Mouse (Mus musculus) intestine, embryonic 15.5 days (tissue): ENCODE results near the gene BC067074. TPM values are rescaled to one million over a fixed set of nuclear protein-coding genes. Genes with fewer than 3 reads are reported as not detected.

Source experiments
- ATAC-seq: fragments of 200-750 bp; cut with Nextera tagmentation; 2 replicates; pipeline ENCODE4 v1.8.0; 2017; ENCODE audit warnings: moderate TSS enrichment, moderate library complexity
- H3K27ac ChIP-seq: fragments of 300-500 bp; sonication (generic); 2 replicates; pipeline ENCODE4 v1.5.1; 2015; ENCODE audit warnings: mild to moderate bottlenecking, inconsistent platforms
- H3K27me3 ChIP-seq: fragments of 300-500 bp; sonication (generic); replicated peaks from 2 replicates; pipeline ENCODE4 v1.6.1; 2015; ENCODE audit warnings: inconsistent platforms
- H3K36me3 ChIP-seq: fragments of 300-500 bp; sonication (generic); 2 replicates; pipeline ENCODE4 v1.6.1; 2015; ENCODE audit warnings: inconsistent platforms
- H3K4me1 ChIP-seq: fragments of 300-500 bp; sonication (generic); replicated peaks from 2 replicates; pipeline ENCODE4 v1.6.1; 2015; ENCODE audit warnings: inconsistent platforms
- H3K4me2 ChIP-seq: fragments of 300-500 bp; sonication (generic); replicated peaks from 2 replicates; pipeline ENCODE4 v1.6.1; 2015; ENCODE audit warnings: mild to moderate bottlenecking, inconsistent platforms
- H3K4me3 ChIP-seq: fragments of 300-500 bp; sonication (generic); replicated peaks from 2 replicates; pipeline ENCODE4 v1.5.1; 2015; ENCODE audit warnings: inconsistent platforms
- H3K9ac ChIP-seq: fragments of 300-500 bp; sonication (generic); 2 replicates; pipeline ENCODE4 v1.6.1; 2015; ENCODE audit warnings: inconsistent platforms
- H3K9me3 ChIP-seq: fragments of 300-500 bp; sonication (generic); 2 replicates; pipeline ENCODE4 v1.6.1; 2016; ENCODE audit warnings: inconsistent platforms
- WGBS: fragments of 180-500 bp; shearing (Covaris S2); methylation state at CpG from one replicate; pipeline ENCODE4 v1.1.7; 2015; 5-methylcytosine and 5-hydroxymethylcytosine counted together
- polyA plus RNA-seq: library from polyadenylated mRNA; unstranded; fragments of >200 nt; fragmentation: Nextera tagmentation; extraction: Ambion mirVana; gene quantifications from 2 replicates; pipeline ENCODE4 v1.2.1, GENCODE M21; 2015

BC067074 gene
- polyA plus RNA-seq, 1 experiment from 2014 or later, result 2.8 TPM

DNA sequence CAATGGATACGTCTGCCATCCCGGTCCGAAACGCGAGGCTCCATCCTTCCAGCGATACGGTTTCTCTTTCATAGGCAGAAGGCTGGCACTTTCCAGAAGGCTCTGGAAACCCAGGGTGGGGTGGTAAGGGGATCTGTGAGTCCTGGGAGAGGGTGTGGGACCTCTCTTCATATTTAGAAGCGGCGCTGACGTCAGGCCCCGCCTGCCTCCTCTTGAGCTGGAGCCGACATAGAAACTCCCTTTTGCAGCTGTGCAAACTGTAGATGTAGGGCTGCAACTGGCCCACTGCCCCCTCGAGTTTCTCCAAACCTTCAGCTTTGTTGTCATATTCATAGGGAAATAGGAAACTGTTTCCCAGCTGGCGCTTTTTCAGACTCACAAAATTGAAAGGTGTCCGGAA, 101.6 kb downstream of the BC067074 start:
- no peak overlapping the region for H3K27ac ChIP-seq
- H3K9me3 ChIP-seq, result no peaks in the 10 kb centered on the region
- no peaks in the 10 kb centered on the region for H3K27me3 ChIP-seq
- no peak overlapping the region for H3K4me3 ChIP-seq
- no peaks in the 10 kb centered on the region for H3K36me3 ChIP-seq
- no peaks in the 10 kb centered on the region for H3K4me1 ChIP-seq
- ATAC-seq, result no peak
- H3K9ac ChIP-seq, result no peak overlapping the region
- 79% methylated on average over 15 of the region's 15 CpGs for WGBS
- no peak overlapping the region for H3K4me2 ChIP-seq

DNA sequence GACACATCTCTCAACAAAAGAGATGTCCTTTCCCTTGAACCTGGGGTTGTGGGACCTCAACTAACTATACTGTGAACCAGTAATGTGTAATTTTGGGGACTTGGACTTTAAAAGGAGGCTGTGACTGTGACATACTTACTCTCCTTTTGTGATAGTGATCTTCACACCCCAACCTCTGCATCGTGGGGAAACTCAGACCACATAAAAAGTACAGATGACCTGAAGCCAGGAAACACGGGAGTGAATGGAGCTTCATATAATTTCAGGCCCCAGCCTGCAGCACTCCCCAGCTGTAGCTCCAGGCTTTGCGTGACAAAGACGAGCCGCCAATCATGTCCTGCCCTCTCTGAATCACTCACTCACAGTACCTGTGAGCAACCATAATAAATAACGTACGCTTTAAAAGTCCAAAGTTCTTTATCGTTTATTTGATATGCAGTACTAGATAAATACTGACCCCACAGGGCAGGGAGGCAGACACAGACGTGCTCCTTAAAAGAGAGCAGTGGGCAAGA, 104.1 kb downstream of the BC067074 start:
- Histone ChIP-seq H3K4me2 (no peak overlapping the region), H3K36me3 (no peaks in the 10 kb centered on the region), H3K27ac (no peak overlapping the region), H3K27me3 (no peaks in the 10 kb centered on the region), H3K9me3 (no peaks in the 10 kb centered on the region), H3K4me3 (no peak overlapping the region), H3K9ac (no peak overlapping the region), H3K4me1 (no peaks in the 10 kb centered on the region)
- 62% methylated on average over 9 of the region's 9 CpGs for WGBS
- ATAC-seq, result no peak

DNA sequence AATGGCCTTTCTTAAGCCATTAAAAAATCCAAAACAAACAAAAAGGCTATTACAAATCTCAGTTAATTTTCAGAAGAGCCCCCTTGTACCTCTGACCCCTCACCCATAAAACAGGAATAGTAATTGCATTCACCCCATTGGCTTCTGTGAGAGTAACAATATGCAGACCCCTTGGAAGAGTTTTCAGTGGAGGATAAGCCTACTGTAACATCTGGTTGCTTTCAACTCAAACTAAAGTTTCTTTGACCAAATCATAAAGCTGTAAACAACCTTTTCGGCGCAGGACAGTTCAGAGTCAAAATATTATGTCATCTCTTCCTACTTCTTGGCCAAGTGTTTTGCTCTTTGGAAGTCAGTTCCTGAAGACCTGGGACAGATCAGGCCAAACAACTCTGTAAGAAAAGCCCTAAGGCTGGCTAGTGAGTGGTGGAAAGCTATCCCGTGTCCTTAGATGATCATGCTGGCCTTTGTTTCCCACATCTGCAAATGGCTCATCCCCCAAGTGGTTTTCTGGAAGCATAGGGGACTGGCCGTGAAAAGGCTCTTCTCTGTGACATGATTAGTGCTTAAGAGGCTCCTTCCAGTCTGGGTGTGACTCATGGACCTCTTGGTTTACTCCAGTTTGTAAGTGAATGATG, 108.5 kb downstream of the BC067074 start:
- Histone ChIP-seq H3K36me3 (no peaks in the 10 kb centered on the region), H3K9ac (no peak overlapping the region), H3K27me3 (no peaks in the 10 kb centered on the region), H3K4me2 (no peak overlapping the region), H3K4me1 (no peaks in the 10 kb centered on the region), H3K9me3 (no peaks in the 10 kb centered on the region), H3K27ac (no peak overlapping the region), H3K4me3 (no peak overlapping the region)
- 42% methylated on average over 4 of the region's 4 CpGs for WGBS
- no peak for ATAC-seq

DNA sequence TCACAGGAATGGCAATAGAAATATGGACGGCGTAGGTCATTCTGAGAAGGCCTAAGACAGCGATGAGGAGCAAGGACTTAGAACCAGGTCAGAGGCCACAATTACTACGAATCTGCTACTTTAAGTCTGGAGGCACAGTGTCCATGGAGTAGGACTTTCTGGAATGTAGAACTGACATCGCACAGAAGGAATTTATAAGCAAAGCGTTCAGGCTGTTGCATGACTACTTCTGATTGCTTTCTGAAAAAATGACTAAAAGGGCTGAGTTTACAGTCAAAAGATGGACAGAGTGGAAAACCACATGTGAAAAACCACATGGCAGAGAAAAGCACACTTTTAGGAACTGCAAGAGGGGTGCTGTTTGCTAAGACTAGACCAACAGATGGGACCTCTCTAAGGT, 110.7 kb downstream of the BC067074 start:
- Histone ChIP-seq H3K9ac (no peak overlapping the region), H3K4me2 (no peak overlapping the region), H3K27ac (peak overlapping the region; percentile 46; the same call in 1 of the 2 replicates), H3K27me3 (no peaks in the 10 kb centered on the region), H3K9me3 (no peaks in the 10 kb centered on the region), H3K36me3 (no peaks in the 10 kb centered on the region), H3K4me3 (no peak overlapping the region), H3K4me1 (no peaks in the 10 kb centered on the region)
- 62% methylated on average over 6 of the region's 6 CpGs for WGBS
- no peak for ATAC-seq

DNA sequence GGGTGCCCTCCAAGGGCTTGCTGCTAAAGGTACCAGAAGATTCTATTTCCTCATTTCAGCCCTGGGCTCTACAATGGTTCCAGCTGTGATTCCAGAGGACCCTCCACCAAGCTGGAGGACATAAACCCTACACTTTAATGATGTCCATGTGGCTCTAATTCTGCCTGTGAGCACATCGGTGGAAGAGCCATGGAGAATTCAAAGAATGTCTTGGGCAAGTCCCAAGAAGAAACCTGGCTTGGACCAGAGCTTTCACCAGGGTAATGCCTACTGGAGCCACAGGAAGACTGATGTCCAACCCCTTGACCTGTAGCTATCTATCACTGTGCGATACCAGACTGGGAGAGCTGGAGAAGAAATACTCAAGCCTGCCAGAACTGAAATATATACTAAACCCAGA, 111.2 kb downstream of the BC067074 start:
- no peak overlapping the region for H3K4me3 ChIP-seq
- no peaks in the 10 kb centered on the region for H3K4me1 ChIP-seq
- no peak overlapping the region for H3K9ac ChIP-seq
- no peaks in the 10 kb centered on the region for H3K9me3 ChIP-seq
- H3K27me3 ChIP-seq, result no peaks in the 10 kb centered on the region
- WGBS, result 62% methylated on average over 2 of the region's 2 CpGs
- no peaks in the 10 kb centered on the region for H3K36me3 ChIP-seq
- no peak for ATAC-seq
- no peak overlapping the region for H3K4me2 ChIP-seq
- peak overlapping the region; percentile 46; the same call in 1 of the 2 replicates for H3K27ac ChIP-seq

DNA sequence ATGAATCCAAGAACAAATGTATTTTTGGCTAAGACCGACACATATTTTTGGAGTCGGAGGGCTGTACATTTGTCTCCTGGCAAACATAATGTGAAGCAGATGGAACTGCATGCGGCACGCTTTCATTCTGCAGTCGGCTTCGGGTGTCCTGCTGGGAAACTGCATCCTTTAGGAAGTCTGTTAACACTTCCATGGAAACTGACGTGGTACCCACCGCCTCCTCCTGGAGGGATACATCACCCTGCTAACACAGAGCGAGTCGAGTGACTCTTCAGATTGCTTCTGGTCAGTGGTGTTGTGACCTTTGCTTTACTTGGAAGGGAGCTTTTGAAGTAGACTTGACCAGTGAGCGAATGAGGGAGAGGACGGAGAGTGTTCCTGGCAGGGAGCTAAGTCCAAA, 117.0 kb downstream of the BC067074 start:
- Histone ChIP-seq H3K4me3 (no peak overlapping the region), H3K36me3 (no peaks in the 10 kb centered on the region), H3K9ac (no peak overlapping the region), H3K4me2 (no peak overlapping the region), H3K9me3 (no peaks in the 10 kb centered on the region), H3K27ac (no peak overlapping the region), H3K27me3 (no peaks in the 10 kb centered on the region), H3K4me1 (no peaks in the 10 kb centered on the region)
- 67% methylated on average over 12 of the region's 12 CpGs for WGBS
- ATAC-seq, result no peak

DNA sequence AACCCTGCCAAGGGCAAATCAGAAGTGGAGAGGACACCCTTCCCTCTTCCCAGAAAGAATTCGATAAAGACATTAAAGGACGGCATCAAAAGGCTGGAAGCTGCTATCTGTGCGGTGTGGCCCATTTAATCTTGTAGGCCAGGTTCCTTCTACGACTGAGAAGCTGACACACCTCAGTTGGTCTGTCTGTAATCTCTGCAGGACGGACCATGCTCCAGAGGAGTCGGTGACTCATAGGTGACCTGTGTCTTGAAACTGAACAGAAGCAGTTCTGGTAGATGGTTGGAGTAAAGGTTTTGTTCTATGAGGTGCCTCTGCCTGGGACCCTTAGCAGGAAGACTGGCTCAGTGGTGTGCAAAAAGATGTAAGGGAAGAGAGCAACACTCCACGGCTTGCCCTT, 122.6 kb downstream of the BC067074 start:
- no peak for ATAC-seq
- H3K4me1 ChIP-seq, result peaks cover 3% of the 10 kb centered on the region; the same call in 1 of the 2 replicates
- H3K4me2 ChIP-seq, result no peak overlapping the region
- no peaks in the 10 kb centered on the region for H3K9me3 ChIP-seq
- H3K9ac ChIP-seq, result no peak overlapping the region
- 79% methylated on average over 7 of the region's 7 CpGs for WGBS
- H3K27ac ChIP-seq, result no peak overlapping the region
- no peak overlapping the region for H3K4me3 ChIP-seq
- H3K27me3 ChIP-seq, result no peaks in the 10 kb centered on the region
- H3K36me3 ChIP-seq, result no peaks in the 10 kb centered on the region

DNA sequence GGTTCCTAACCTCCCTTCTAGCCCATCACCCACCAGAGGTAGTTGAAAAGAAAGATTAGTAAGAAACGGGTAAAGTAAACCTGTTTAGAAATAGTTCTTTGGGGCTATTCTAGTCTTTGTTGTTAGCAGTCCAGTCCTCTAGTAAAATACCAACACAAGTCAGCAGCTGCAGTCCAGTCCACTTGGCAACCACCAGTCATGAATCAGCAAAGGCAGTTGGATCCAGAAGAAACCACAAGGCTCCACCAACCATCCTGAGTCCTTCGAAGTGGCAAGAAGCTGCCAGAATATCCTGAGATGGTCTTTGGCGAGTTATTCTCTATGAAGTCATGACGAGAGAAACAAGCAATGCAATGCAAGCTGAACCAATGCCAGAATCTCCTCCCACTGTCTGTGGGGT, 124.0 kb downstream of the BC067074 start:
- Histone ChIP-seq H3K36me3 (no peaks in the 10 kb centered on the region), H3K27ac (no peak overlapping the region), H3K4me3 (no peak overlapping the region), H3K9me3 (no peaks in the 10 kb centered on the region), H3K27me3 (no peaks in the 10 kb centered on the region), H3K4me2 (no peak overlapping the region), H3K9ac (no peak overlapping the region), H3K4me1 (peaks cover 3% of the 10 kb centered on the region; the same call in 1 of the 2 replicates)
- ATAC-seq, result no peak
- WGBS, result 89% methylated on average over 4 of the region's 4 CpGs

DNA sequence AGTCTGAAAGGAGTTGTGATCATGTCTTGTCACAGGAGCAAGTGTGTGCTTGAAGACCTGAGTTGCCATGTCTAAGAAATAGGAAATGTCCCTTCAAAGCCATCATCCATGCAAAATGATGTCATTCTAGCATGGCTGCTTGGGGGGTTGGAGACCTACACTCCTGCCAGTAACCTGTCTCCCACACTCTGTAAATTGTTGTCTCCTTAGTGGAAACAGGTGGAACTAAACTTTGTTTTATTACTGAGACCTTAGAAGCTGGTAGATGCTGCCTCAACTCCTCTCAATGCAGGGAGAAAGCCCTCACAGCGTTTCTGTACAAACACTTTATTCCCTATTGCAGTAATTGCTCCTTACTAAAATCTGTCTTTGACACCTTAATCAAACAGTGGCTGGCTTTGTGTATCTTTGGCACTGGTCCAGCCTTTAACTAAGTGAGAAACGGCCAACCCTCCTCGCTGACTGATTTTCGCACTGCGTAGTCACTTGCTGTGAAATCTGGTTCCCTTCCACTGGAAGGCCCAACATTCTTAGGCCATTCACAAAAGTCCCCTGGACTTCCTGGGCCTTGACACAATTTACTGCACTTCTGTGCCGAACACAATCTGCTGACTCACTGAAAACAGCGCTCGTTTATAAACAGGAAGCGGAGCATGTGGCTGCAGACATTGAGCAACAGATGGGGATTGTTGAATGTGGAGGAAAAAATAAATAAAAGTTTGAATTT, 125.0 kb downstream of the BC067074 start:
- H3K27me3 ChIP-seq, result no peaks in the 10 kb centered on the region
- H3K36me3 ChIP-seq, result no peaks in the 10 kb centered on the region
- no peak overlapping the region for H3K4me2 ChIP-seq
- no peak overlapping the region for H3K4me3 ChIP-seq
- no peak overlapping the region for H3K9ac ChIP-seq
- ATAC-seq, result peak; percentile 84
- H3K9me3 ChIP-seq, result no peaks in the 10 kb centered on the region
- H3K4me1 ChIP-seq, result peaks cover 3% of the 10 kb centered on the region; the same call in 1 of the 2 replicates
- H3K27ac ChIP-seq, result no peak overlapping the region
- WGBS, result 22% methylated on average over 9 of the region's 9 CpGs

DNA sequence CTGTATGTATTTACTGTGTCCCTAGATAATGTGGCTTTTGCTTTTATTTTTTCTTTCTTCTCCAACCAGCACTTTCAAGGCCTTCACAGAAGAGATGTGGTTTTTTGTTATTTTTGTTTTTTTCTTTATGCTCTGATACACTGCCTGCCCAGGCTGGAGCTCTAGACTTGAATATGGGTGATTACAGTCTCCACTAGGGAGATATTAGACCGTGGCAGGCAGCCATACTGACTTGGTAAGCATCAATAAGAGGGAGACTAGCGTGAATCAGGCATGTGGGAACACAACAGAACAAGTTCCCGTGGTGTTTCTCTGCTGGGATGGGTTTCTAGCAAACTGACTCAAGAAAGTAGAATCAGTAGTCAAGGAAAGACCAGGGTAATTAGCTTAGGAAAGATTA, 125.7 kb downstream of the BC067074 start:
- Histone ChIP-seq H3K4me3 (no peak overlapping the region), H3K27ac (0 out of 2 replicates have a peak overlapping the region, but pooled peaks have one; percentile 4), H3K9ac (no peak overlapping the region), H3K9me3 (no peaks in the 10 kb centered on the region), H3K36me3 (no peaks in the 10 kb centered on the region), H3K4me1 (peaks cover 3% of the 10 kb centered on the region; the same call in 1 of the 2 replicates), H3K4me2 (no peak overlapping the region), H3K27me3 (no peaks in the 10 kb centered on the region)
- no peak for ATAC-seq
- 65% methylated on average over 3 of the region's 3 CpGs for WGBS

DNA sequence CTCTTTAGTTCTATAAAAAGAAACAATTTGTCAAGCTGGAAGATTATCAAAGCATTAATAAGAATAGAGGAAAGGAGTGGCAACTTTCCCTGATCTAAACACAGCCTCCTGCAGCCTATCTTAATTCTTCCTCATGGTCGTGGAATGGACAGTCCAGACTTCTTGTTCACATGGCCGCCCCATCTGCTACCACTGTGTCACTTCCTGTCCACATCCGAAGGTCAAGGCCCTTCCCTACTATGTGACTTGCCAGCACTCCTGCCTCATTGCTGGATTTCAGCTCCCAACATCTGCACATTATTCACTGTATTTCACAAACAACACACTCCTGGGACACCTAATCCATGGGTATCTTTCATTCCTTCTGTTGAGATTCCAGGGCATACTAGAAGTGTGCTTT, 128.5 kb downstream of the BC067074 start:
- 63% methylated on average over 3 of the region's 3 CpGs for WGBS
- ATAC-seq, result no peak
- H3K4me3 ChIP-seq, result no peak overlapping the region
- no peak overlapping the region for H3K4me2 ChIP-seq
- H3K36me3 ChIP-seq, result no peaks in the 10 kb centered on the region
- H3K27ac ChIP-seq, result no peak overlapping the region
- no peaks in the 10 kb centered on the region for H3K27me3 ChIP-seq
- peaks cover 3% of the 10 kb centered on the region; the same call in 1 of the 2 replicates for H3K4me1 ChIP-seq
- no peak overlapping the region for H3K9ac ChIP-seq
- no peaks in the 10 kb centered on the region for H3K9me3 ChIP-seq

DNA sequence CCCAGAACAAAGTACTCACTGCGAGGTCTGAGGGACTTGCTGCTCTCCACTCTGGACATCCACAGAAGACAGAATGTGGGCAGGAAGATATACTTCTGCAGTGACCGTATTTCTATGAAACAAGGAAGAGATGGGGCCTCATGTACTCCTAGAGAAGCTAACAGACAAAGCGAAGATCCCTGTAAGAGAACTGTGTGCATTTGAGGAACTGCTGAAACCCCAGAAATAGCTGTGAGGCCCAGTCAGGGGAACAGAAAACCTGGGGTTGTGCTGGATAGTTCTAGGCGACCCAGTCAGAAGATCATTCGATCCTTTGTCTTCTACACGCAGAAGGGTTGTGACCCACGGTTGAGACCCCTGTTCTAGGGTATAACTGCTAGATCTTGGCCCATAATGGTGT, 130.9 kb downstream of the BC067074 start:
- Histone ChIP-seq H3K27ac (no peak overlapping the region), H3K27me3 (no peaks in the 10 kb centered on the region), H3K4me1 (no peaks in the 10 kb centered on the region), H3K9me3 (no peaks in the 10 kb centered on the region), H3K9ac (no peak overlapping the region), H3K4me3 (no peak overlapping the region), H3K36me3 (no peaks in the 10 kb centered on the region), H3K4me2 (no peak overlapping the region)
- WGBS, result 87% methylated on average over 7 of the region's 7 CpGs
- no peak for ATAC-seq

DNA sequence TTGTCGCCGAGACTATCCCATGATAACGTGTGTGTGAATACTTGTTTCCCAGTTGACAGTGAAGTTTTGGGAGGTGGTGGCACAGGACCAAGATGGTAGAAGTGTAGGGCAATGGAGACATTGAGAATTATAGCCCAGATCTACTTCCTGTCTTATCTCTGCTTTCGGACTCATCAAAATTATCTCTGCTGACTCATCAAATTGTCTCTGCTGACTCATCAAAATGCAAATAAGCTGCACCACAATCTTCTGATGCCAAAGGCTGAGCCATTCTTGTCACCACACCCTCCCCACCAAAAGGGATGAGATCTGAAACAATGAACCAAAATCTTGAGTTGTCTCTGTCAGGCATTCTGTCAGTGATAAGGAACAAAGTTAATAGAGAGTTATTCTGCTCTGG, 132.9 kb downstream of the BC067074 start:
- Histone ChIP-seq H3K4me3 (no peak overlapping the region), H3K27ac (no peak overlapping the region), H3K36me3 (no peaks in the 10 kb centered on the region), H3K4me2 (no peak overlapping the region), H3K9me3 (no peaks in the 10 kb centered on the region), H3K27me3 (no peaks in the 10 kb centered on the region), H3K9ac (no peak overlapping the region), H3K4me1 (no peaks in the 10 kb centered on the region)
- no peak for ATAC-seq
- WGBS, result 94% methylated on average over 4 of the region's 4 CpGs
